Mouse (Mus musculus): Measurements from ENCODE around the gene Lix1l. TPM values are rescaled to one million over a fixed set of nuclear protein-coding genes. Genes with fewer than 3 reads are reported as not detected.

Gene Lix1l
- total and polyA plus RNA-seq, 3 experiments, result 0.49 to 3.6 (median 2.4) TPM

- no peak overlapping the region for H3K4me3 ChIP-seq (ENCODE audit: low read depth, low read length)
- peaks cover 32% of the 10 kb centered on the region for H3K4me1 ChIP-seq (ENCODE audit: insufficient read depth, low read depth, low read length)
- DNase-seq (ENCODE audit: low spot score), result no peak
These were observed 36.3 kb upstream of the Lix1l start for GRCm38 (mm10) chr3:96564633-96565032.

DNA sequence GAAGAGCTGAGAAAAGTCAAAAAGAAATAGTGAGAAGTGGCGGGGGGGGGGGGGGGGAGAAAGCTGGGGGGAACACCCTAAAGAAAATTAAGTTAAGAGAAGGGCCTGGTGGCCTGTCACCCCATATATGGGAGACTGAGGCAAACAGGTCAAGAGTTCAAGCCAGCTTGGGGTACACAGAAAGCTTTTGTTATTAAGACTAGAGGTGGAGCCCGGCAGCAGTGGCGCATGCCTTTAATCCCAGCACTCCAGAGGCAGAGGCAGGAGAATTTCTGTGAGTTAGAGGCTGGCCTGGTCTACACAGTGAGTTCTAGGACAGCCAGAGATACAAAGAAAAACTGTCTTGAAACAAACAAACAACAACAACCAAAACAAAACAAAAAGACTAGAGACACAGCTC is 35.8 kb upstream of the Lix1l start:
- H3K4me1 ChIP-seq (ENCODE audit: insufficient read depth, low read depth, low read length), result peaks cover 27% of the 10 kb centered on the region
- no peak overlapping the region for H3K4me3 ChIP-seq (ENCODE audit: low read depth, low read length)
- no peak for ATAC-seq (ENCODE audit: extremely low read depth, insufficient number of reproducible peaks, low FRiP score, poor library complexity, severe bottlenecking)

More at GRCm38 (mm10) chr3:96564633-96565032, 36.3 kb upstream of the Lix1l start:
- Histone ChIP-seq H3K27me3 (ENCODE audit: insufficient read depth, low read length) (peaks cover 7% of the 10 kb centered on the region; the same call in 1 of the 2 replicates), H3K36me3 (replicated peaks) (peaks cover 23% of the 10 kb centered on the region), H3K9me3 (replicated peaks) (no peaks in the 10 kb centered on the region)
- TF ChIP-seq POLR2AphosphoS5 (IDR thresholded peaks at IDR 0.05; ENCODE audit: insufficient replicate concordance, low read depth, low read length) (no peak), TAL1 (conservative IDR thresholded peaks at IDR 0.05; ENCODE audit: low read depth, low read length) (no peak), CTCF (IDR thresholded peaks at IDR 0.05; ENCODE audit: low read depth, low read length) (no peak), GATA1 (IDR thresholded peaks at IDR 0.05; ENCODE audit: borderline replicate concordance, low read length) (no peak), GATA2 (IDR thresholded peaks at IDR 0.05; ENCODE audit: borderline replicate concordance, low read depth, low read length) (no peak)
- ATAC-seq (ENCODE audit: extremely low read depth, insufficient number of reproducible peaks, low FRiP score, poor library complexity, severe bottlenecking), result peak; percentile 22

DNA sequence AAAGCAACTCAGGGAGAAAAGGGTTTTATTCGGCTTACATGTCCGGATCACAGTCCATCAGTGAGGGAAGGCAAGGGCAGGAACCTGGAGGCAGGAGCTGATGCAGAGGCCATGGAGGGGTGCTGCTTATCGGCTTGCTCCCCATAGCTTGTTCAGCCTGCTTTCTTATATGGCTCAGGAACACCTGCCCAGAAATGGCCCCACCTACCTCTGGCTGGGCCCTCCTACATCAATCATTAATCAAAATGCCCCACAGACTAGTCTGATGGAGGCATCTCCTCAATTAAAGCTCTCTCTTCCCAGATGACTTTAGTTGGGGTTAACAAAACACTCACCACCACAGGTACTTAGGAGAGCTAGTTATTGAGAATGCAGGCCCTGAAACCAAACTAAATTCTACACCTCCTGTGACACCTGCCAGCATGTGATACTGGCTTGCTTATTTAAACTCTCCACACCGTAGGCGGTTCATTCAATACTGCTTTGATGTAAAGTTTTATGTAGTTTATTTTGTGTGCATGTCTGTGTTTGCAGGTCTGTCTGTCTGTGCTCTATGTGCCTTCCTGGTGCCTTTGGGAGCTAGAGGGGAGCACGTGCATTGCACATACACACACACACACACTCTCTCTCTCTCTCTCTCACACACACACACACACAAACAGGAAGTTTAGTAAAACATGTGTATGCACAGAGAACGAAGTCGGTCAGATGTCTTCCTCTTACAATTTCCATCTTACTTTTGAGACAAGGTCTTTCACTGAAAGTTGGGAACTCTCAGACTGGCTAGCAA is 34.1 kb upstream of the Lix1l start:
- Histone ChIP-seq H3K4me3 (ENCODE audit: low read depth, low read length) (no peak overlapping the region), H3K27me3 (ENCODE audit: insufficient read depth, low read length) (peaks cover 15% of the 10 kb centered on the region), H3K36me3 (replicated peaks) (peaks cover 2% of the 10 kb centered on the region), H3K4me1 (ENCODE audit: insufficient read depth, low read depth, low read length) (peaks cover 16% of the 10 kb centered on the region), H3K9me3 (replicated peaks) (no peaks in the 10 kb centered on the region)
- no peak for TF ChIP-seq GATA2 (IDR thresholded peaks at IDR 0.05; ENCODE audit: borderline replicate concordance, low read depth, low read length)
- TF ChIP-seq CTCF (IDR thresholded peaks at IDR 0.05; ENCODE audit: low read depth, low read length), result no peak
- TF ChIP-seq GATA1 (IDR thresholded peaks at IDR 0.05; ENCODE audit: borderline replicate concordance, low read length), result no peak
- TF ChIP-seq POLR2AphosphoS5 (IDR thresholded peaks at IDR 0.05; ENCODE audit: insufficient replicate concordance, low read depth, low read length), result no peak
- TF ChIP-seq TAL1 (conservative IDR thresholded peaks at IDR 0.05; ENCODE audit: low read depth, low read length), result no peak
- DNase-seq (ENCODE audit: low spot score) (no peak), ATAC-seq (ENCODE audit: extremely low read depth, insufficient number of reproducible peaks, low FRiP score, poor library complexity, severe bottlenecking) (no peak)

More for the DNA sequence above, 35.8 kb upstream of the Lix1l start:
- Histone ChIP-seq H3K36me3 (replicated peaks) (peaks cover 18% of the 10 kb centered on the region), H3K27me3 (ENCODE audit: insufficient read depth, low read length) (peaks cover 9% of the 10 kb centered on the region; the same call in 1 of the 2 replicates), H3K9me3 (replicated peaks) (no peaks in the 10 kb centered on the region)
- DNase-seq (ENCODE audit: low spot score), result no peak
- TF ChIP-seq TAL1 (conservative IDR thresholded peaks at IDR 0.05; ENCODE audit: low read depth, low read length) (no peak), CTCF (IDR thresholded peaks at IDR 0.05; ENCODE audit: low read depth, low read length) (no peak), GATA2 (IDR thresholded peaks at IDR 0.05; ENCODE audit: borderline replicate concordance, low read depth, low read length) (no peak), POLR2AphosphoS5 (IDR thresholded peaks at IDR 0.05; ENCODE audit: insufficient replicate concordance, low read depth, low read length) (no peak), GATA1 (IDR thresholded peaks at IDR 0.05; ENCODE audit: borderline replicate concordance, low read length) (no peak)

DNA sequence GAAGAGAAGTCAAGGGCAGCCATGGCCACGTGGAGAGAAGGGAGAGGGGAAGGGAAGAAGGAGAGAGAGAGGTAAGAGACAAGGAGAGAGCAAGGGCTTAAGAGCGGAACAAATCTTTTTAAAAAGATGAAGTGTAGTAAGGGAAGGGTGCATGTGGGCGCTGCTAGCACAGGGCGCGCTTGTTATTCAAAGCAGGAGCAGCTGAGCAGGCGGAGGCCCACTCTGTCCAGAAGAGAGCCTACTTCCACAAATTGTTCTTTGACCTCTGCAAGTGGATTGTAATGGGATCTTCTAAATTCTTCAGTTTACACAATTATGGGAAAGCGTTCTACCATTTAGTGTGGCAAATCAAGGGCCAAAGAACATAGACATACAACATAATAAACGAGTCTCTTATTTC is 32.3 kb upstream of the Lix1l start:
- no peaks in the 10 kb centered on the region for H3K9me3 ChIP-seq (replicated peaks)
- H3K27me3 ChIP-seq (ENCODE audit: insufficient read depth, low read length), result peaks cover 21% of the 10 kb centered on the region
- H3K4me3 ChIP-seq (ENCODE audit: low read depth, low read length), result no peak overlapping the region
- DNase-seq (ENCODE audit: low spot score) (no peak), ATAC-seq (ENCODE audit: extremely low read depth, insufficient number of reproducible peaks, low FRiP score, poor library complexity, severe bottlenecking) (no peak)
- H3K36me3 ChIP-seq (replicated peaks), result no peaks in the 10 kb centered on the region
- TF ChIP-seq TAL1 (conservative IDR thresholded peaks at IDR 0.05; ENCODE audit: low read depth, low read length), result no peak
- TF ChIP-seq GATA2 (IDR thresholded peaks at IDR 0.05; ENCODE audit: borderline replicate concordance, low read depth, low read length), result no peak
- no peak for TF ChIP-seq GATA1 (IDR thresholded peaks at IDR 0.05; ENCODE audit: borderline replicate concordance, low read length)
- peaks cover 19% of the 10 kb centered on the region for H3K4me1 ChIP-seq (ENCODE audit: insufficient read depth, low read depth, low read length)

- no peak for DNase-seq (ENCODE audit: low spot score)
- H3K36me3 ChIP-seq (replicated peaks), result no peaks in the 10 kb centered on the region
- H3K4me1 ChIP-seq (ENCODE audit: insufficient read depth, low read depth, low read length), result peaks cover 15% of the 10 kb centered on the region
- peaks cover 29% of the 10 kb centered on the region for H3K27me3 ChIP-seq (ENCODE audit: insufficient read depth, low read length)
- no peak for ATAC-seq (ENCODE audit: extremely low read depth, insufficient number of reproducible peaks, low FRiP score, poor library complexity, severe bottlenecking)
- no peak for TF ChIP-seq POLR2AphosphoS5 (IDR thresholded peaks at IDR 0.05; ENCODE audit: insufficient replicate concordance, low read depth, low read length)
- no peak for TF ChIP-seq CTCF (IDR thresholded peaks at IDR 0.05; ENCODE audit: low read depth, low read length)
- TF ChIP-seq TAL1 (conservative IDR thresholded peaks at IDR 0.05; ENCODE audit: low read depth, low read length), result no peak
- no peak for TF ChIP-seq GATA1 (IDR thresholded peaks at IDR 0.05; ENCODE audit: borderline replicate concordance, low read length)
- TF ChIP-seq GATA2 (IDR thresholded peaks at IDR 0.05; ENCODE audit: borderline replicate concordance, low read depth, low read length), result no peak
- H3K9me3 ChIP-seq (replicated peaks), result no peaks in the 10 kb centered on the region
- H3K4me3 ChIP-seq (ENCODE audit: low read depth, low read length), result no peak overlapping the region
These were observed 31.4 kb upstream of the Lix1l start for GRCm38 (mm10) chr3:96569506-96569905.

- TF ChIP-seq TAL1 (conservative IDR thresholded peaks at IDR 0.05; ENCODE audit: low read depth, low read length) (no peak), GATA2 (IDR thresholded peaks at IDR 0.05; ENCODE audit: borderline replicate concordance, low read depth, low read length) (no peak), POLR2AphosphoS5 (IDR thresholded peaks at IDR 0.05; ENCODE audit: insufficient replicate concordance, low read depth, low read length) (no peak), CTCF (IDR thresholded peaks at IDR 0.05; ENCODE audit: low read depth, low read length) (no peak), GATA1 (IDR thresholded peaks at IDR 0.05; ENCODE audit: borderline replicate concordance, low read length) (no peak)
- Histone ChIP-seq H3K27me3 (ENCODE audit: insufficient read depth, low read length) (peaks cover 29% of the 10 kb centered on the region), H3K36me3 (replicated peaks) (no peaks in the 10 kb centered on the region), H3K9me3 (replicated peaks) (no peaks in the 10 kb centered on the region), H3K4me3 (ENCODE audit: low read depth, low read length) (no peak overlapping the region), H3K4me1 (ENCODE audit: insufficient read depth, low read depth, low read length) (peaks cover 11% of the 10 kb centered on the region; the same call in 1 of the 2 replicates)
- DNase-seq (ENCODE audit: low spot score), result no peak
- ATAC-seq (ENCODE audit: extremely low read depth, insufficient number of reproducible peaks, low FRiP score, poor library complexity, severe bottlenecking), result no peak
These were observed 30.9 kb upstream of the Lix1l start for GRCm38 (mm10) chr3:96569966-96570605.

Measured in G1E (cell line).